Mouse (Mus musculus): ENCODE measurements around the gene Bach1. TPM values are rescaled to one million over a fixed set of nuclear protein-coding genes. Genes with fewer than 3 reads are reported as not detected.

Gene Bach1
- total and polyA plus RNA-seq, 2 experiments from 2014 or later: 5.4 to 27.0 TPM

- no peaks in the 10 kb centered on the region for H3K27me3 ChIP-seq (ENCODE audit: control insufficient read depth, insufficient read depth, low read length)
- no peak overlapping the region for H3K9ac ChIP-seq (replicated peaks; ENCODE audit: low read depth, low read length)
- H3K4me2 ChIP-seq (ENCODE audit: low read depth, low read length): no peak overlapping the region
- no peak overlapping the region for H3K4me3 ChIP-seq (ENCODE audit: low read depth, low read length)
- WGBS: 85% methylated on average over 8 of the region's 8 CpGs
- peaks cover 16% of the 10 kb centered on the region for H3K4me1 ChIP-seq (ENCODE audit: control insufficient read depth, insufficient read depth)
- peaks cover 47% of the 10 kb centered on the region for H3K36me3 ChIP-seq (replicated peaks; ENCODE audit: control insufficient read depth, insufficient read depth, low read length)
- TF ChIP-seq CTCF (IDR thresholded peaks at IDR 0.05; ENCODE audit: low read depth) (no peak), EP300 (IDR thresholded peaks at IDR 0.05; ENCODE audit: low read depth) (no peak)
- DNase-seq (ENCODE audit: low spot score) (no peak), ATAC-seq (ENCODE audit: insufficient read depth, low read depth) (no peak)
- no peaks in the 10 kb centered on the region for H3K9me3 ChIP-seq (replicated peaks; ENCODE audit: control insufficient read depth, low read length)
- no peak overlapping the region; the same call in 1 of the 2 replicates for H3K27ac ChIP-seq (ENCODE audit: low read depth)
Observed at GRCm38 (mm10) chr16:87728703-87729102, 30.0 kb downstream of the Bach1 start.

- Histone ChIP-seq H3K9me3 (replicated peaks; ENCODE audit: control insufficient read depth, low read length) (no peaks in the 10 kb centered on the region), H3K4me3 (ENCODE audit: low read depth, low read length) (no peak overlapping the region), H3K27me3 (ENCODE audit: control insufficient read depth, insufficient read depth, low read length) (no peaks in the 10 kb centered on the region), H3K9ac (replicated peaks; ENCODE audit: low read depth, low read length) (no peak overlapping the region), H3K4me1 (ENCODE audit: control insufficient read depth, insufficient read depth) (peaks cover 8% of the 10 kb centered on the region), H3K36me3 (replicated peaks; ENCODE audit: control insufficient read depth, insufficient read depth, low read length) (peaks cover 46% of the 10 kb centered on the region), H3K4me2 (ENCODE audit: low read depth, low read length) (peak overlapping the region; percentile 18; the same call in 1 of the 2 replicates), H3K27ac (ENCODE audit: low read depth) (peak overlapping the region; percentile 5; the same call in 1 of the 2 replicates)
- peak; percentile 26 for DNase-seq (ENCODE audit: low spot score)
- TF ChIP-seq CTCF (IDR thresholded peaks at IDR 0.05; ENCODE audit: low read depth): no peak
- no peak for TF ChIP-seq EP300 (IDR thresholded peaks at IDR 0.05; ENCODE audit: low read depth)
- ATAC-seq (ENCODE audit: insufficient read depth, low read depth): peak; percentile 45
- WGBS: 58% methylated on average over 20 of the region's 20 CpGs
Observed at GRCm38 (mm10) chr16:87729469-87729868, 30.7 kb downstream of the Bach1 start.

DNA sequence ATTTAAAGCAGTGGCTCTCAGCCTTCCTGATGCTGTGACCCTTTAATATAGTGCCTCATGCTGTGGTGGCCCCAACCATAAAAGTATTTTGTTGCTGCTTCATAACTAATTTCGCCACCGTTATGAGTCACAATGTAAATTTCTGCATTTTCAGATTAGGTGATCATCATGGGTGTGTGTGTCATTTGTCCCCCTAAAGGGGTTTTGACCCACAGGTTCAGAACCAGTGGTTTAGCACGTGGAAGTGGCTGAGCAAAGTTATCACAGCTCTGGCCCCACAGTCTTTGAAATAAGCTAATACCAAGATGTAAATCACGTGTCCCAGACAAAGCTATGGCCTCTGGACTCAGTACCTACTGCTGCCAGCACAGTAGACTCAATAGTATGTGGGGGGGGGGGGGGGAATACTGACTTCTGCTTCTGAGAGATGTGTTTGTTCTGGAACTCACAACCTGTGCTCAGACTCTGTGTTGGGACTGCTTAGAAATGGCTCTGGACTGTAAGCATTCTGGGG lies 36.2 kb downstream of the Bach1 start:
- no peak for DNase-seq (ENCODE audit: low spot score)
- ATAC-seq (ENCODE audit: insufficient read depth, low read depth): no peak

GRCm38 (mm10) chr16:87736106-87736505 lies 37.4 kb downstream of the Bach1 start:
- Histone ChIP-seq H3K9me3 (replicated peaks; ENCODE audit: control insufficient read depth, low read length) (no peaks in the 10 kb centered on the region), H3K4me3 (ENCODE audit: low read depth, low read length) (no peak overlapping the region), H3K4me2 (ENCODE audit: low read depth, low read length) (no peak overlapping the region), H3K36me3 (replicated peaks; ENCODE audit: control insufficient read depth, insufficient read depth, low read length) (peaks cover 3% of the 10 kb centered on the region), H3K4me1 (ENCODE audit: control insufficient read depth, insufficient read depth) (peaks cover 7% of the 10 kb centered on the region; the same call in 1 of the 2 replicates), H3K27ac (ENCODE audit: low read depth) (no peak overlapping the region), H3K9ac (replicated peaks; ENCODE audit: low read depth, low read length) (no peak overlapping the region), H3K27me3 (ENCODE audit: control insufficient read depth, insufficient read depth, low read length) (no peaks in the 10 kb centered on the region)
- 45% methylated on average over 11 of the region's 11 CpGs for WGBS
- TF ChIP-seq CTCF (IDR thresholded peaks at IDR 0.05; ENCODE audit: low read depth) (no peak), EP300 (IDR thresholded peaks at IDR 0.05; ENCODE audit: low read depth) (no peak)
- DNase-seq (ENCODE audit: low spot score): no peak
- no peak for ATAC-seq (ENCODE audit: insufficient read depth, low read depth)

More for the DNA sequence above, 36.2 kb downstream of the Bach1 start:
- Histone ChIP-seq H3K9ac (replicated peaks; ENCODE audit: low read depth, low read length) (no peak overlapping the region), H3K27me3 (ENCODE audit: control insufficient read depth, insufficient read depth, low read length) (no peaks in the 10 kb centered on the region), H3K4me1 (ENCODE audit: control insufficient read depth, insufficient read depth) (peaks cover 7% of the 10 kb centered on the region; the same call in 1 of the 2 replicates), H3K4me2 (ENCODE audit: low read depth, low read length) (no peak overlapping the region), H3K9me3 (replicated peaks; ENCODE audit: control insufficient read depth, low read length) (no peaks in the 10 kb centered on the region), H3K4me3 (ENCODE audit: low read depth, low read length) (no peak overlapping the region), H3K27ac (ENCODE audit: low read depth) (0 out of 2 replicates have a peak overlapping the region, but pooled peaks have one; percentile 7), H3K36me3 (replicated peaks; ENCODE audit: control insufficient read depth, insufficient read depth, low read length) (peaks cover 15% of the 10 kb centered on the region)
- WGBS: 84% methylated on average over 4 of the region's 4 CpGs
- no peak for TF ChIP-seq CTCF (IDR thresholded peaks at IDR 0.05; ENCODE audit: low read depth)
- TF ChIP-seq EP300 (IDR thresholded peaks at IDR 0.05; ENCODE audit: low read depth): no peak

DNA sequence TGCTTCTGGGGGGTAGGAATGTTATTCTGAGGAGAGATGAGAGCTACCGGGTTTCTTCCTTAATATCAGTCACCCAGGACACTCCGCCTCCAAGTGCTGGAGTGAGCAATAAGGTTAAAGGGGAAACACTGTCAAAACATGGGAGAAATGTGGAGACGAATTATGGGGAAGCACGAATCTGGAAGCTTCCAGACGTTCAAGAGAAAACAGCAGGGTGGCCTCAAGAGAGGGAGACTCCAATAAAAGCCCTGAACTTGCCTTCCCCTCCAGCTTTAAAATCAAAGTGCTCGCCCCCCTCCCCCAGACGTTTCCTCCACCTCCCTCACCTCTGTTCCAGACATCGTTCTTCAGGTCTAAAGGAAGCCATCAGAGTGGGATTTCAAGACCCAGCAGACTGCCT lies 38.6 kb downstream of the Bach1 start:
- Histone ChIP-seq H3K9me3 (replicated peaks; ENCODE audit: control insufficient read depth, low read length) (no peaks in the 10 kb centered on the region), H3K4me1 (ENCODE audit: control insufficient read depth, insufficient read depth) (peaks cover 7% of the 10 kb centered on the region; the same call in 1 of the 2 replicates), H3K36me3 (replicated peaks; ENCODE audit: control insufficient read depth, insufficient read depth, low read length) (no peaks in the 10 kb centered on the region), H3K27ac (ENCODE audit: low read depth) (no peak overlapping the region), H3K27me3 (ENCODE audit: control insufficient read depth, insufficient read depth, low read length) (no peaks in the 10 kb centered on the region), H3K4me2 (ENCODE audit: low read depth, low read length) (no peak overlapping the region), H3K4me3 (ENCODE audit: low read depth, low read length) (no peak overlapping the region), H3K9ac (replicated peaks; ENCODE audit: low read depth, low read length) (no peak overlapping the region)
- ATAC-seq (ENCODE audit: insufficient read depth, low read depth) (no peak), DNase-seq (ENCODE audit: low spot score) (no peak)
- TF ChIP-seq EP300 (IDR thresholded peaks at IDR 0.05; ENCODE audit: low read depth): no peak
- TF ChIP-seq CTCF (IDR thresholded peaks at IDR 0.05; ENCODE audit: low read depth): no peak
- 65% methylated on average over 8 of the region's 8 CpGs for WGBS

Measured in heart, postnatal 0 days (tissue).